Mouse (Mus musculus): ENCODE results near the gene Pilra.

The Pilra gene

GRCm38 (mm10) chr5:137823455-137824045 lies 12.5 kb downstream of the Pilra start:
- DNase-seq, result no peak

- DNase-seq, result no peak
Observed at GRCm38 (mm10) chr5:137822602-137823001, 13.5 kb downstream of the Pilra start.

GRCm38 (mm10) chr5:137822126-137822525 lies 14.0 kb downstream of the Pilra start:
- no peak for DNase-seq

DNA sequence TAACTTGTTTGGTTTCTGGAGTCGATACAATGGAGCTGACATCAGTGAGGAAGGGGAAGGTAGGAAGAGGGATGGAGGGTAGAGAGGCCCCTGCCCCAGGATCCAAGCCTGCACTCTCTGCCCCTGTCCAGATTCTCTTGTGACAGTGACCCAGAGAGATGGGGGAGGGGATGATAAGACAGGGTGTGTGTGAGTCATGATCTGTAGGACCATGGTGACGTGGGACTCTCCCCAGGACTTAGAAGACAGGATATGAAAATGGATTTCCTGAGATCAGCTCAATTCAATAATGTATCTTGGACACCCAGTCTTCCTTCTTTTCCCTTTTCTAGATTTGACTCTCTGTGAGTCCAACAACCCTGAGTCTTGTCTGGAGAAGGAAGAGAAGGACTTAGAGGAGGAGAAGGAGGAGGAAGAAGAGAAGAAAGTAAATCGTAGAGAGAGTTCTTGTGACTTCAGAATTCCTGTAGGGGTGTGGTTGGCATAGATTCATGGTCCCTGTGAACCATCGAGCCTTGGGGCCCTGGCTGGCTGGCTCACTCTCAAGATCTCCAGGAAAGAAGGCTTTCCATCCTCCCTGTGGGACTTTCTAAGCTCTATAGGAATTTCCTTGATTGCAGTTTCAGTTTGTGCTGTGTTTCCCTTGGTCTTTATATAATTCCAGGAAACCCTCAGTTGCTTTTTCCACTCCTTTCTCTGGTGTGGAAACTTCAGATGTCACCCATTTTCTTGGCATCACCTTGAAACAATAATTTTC lies 18.4 kb downstream of the Pilra start:
- no peak for DNase-seq

DNA sequence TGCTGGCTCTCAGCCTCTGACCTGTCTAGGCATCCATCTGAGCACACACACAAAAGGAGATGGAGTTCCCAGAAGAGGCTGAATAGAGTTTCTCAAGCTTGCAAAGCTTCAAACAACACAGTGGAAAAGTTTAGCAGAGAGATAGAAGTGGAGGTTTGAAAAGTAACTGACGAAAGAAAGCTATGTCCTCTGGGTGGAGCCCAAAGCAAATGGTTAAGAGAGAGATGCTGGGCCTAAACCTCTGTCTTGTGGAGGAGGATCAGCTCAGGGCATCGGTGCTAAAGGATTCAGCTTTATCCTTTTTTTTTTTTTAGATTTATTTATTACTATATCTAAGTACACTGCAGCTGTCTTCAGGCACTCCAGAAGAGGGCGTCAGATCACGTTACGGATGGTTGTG lies 27.8 kb downstream of the Pilra start:
- no peak for DNase-seq

DNA sequence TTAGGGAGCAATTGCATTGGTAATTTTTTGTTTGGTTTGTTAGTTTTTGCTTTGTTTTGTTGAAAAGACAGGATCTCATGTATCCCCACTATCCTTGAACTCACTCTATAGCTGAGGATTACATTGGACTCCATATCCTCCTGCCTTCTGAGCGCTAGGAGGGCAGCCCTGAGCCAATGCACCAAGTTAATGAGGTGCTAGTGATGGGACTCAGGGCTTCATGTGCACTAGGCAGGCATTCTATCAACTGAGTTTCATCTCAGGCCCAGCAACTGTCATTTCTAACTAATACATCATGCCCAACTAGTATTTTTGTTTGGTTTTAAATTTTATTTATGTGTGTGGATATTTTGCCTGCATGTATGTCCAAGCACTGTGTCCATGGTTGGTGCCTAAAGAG lies 29.9 kb downstream of the Pilra start:
- no peak for DNase-seq

DNA sequence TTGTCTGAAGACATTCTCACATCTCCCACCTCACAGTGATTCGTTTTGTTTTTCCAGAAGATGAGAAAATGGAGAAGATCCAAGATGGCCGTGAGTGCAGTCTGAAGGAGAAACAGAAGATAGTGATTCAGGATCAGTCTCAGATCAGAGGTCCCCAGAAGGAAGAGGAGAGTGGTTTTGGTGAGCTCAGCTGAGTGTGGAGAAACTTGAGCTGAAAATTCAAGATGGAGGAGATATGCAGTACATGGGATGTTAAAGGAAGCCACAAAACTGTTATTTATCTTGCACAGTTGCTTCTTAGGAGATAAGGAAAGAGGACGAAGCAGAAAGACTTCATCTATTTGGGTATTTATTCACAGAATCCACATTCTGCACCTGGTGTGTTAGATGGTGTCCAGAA lies 35.2 kb downstream of the Pilra start:
- DNase-seq, result no peak

DNA sequence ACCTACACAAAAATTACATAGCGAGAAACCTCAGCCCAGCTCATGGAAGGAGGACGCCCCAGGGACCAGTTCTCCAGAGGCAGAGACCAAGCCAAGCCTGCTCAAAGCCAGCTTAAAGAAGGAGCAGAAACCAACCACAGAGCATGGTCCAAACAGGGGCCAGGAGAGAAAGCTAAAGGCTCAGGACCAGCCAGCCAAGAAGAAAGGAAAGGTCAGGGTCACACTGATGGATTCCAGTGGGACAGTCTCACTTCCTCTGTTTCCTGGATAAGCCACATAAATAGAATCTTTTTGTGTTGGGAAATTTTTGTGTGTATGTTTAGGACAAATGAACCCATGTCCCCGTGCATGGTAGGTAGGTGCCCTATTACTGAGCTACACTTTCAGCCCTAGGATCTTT lies 39.5 kb downstream of the Pilra start:
- DNase-seq, result no peak

DNA sequence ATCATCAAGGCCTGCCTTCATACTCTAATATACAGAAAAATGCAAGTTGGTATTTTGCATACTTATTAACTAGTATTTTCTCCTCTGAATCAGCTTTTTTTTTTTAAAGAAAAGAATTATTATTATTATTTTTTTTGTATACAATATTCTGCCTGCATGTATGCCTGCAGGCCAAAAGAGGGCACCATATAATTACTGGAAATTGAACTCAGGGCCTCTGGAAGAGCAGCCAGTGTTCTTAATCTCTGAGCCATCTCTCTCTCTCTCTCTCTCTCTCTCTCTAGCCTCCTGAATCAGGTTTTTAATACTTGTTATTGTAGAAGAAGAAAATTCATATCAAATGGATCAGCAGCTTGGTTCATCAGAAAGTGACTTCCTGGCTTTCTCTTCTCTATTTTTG lies 44.5 kb downstream of the Pilra start:
- no peak for DNase-seq

GRCm38 (mm10) chr5:137788946-137789531 lies 47.0 kb downstream of the Pilra start:
- no peak for DNase-seq

- DNase-seq, result peak; percentile 29 to 36
Observed at GRCm38 (mm10) chr5:137788171-137788570, 47.9 kb downstream of the Pilra start.

DNA sequence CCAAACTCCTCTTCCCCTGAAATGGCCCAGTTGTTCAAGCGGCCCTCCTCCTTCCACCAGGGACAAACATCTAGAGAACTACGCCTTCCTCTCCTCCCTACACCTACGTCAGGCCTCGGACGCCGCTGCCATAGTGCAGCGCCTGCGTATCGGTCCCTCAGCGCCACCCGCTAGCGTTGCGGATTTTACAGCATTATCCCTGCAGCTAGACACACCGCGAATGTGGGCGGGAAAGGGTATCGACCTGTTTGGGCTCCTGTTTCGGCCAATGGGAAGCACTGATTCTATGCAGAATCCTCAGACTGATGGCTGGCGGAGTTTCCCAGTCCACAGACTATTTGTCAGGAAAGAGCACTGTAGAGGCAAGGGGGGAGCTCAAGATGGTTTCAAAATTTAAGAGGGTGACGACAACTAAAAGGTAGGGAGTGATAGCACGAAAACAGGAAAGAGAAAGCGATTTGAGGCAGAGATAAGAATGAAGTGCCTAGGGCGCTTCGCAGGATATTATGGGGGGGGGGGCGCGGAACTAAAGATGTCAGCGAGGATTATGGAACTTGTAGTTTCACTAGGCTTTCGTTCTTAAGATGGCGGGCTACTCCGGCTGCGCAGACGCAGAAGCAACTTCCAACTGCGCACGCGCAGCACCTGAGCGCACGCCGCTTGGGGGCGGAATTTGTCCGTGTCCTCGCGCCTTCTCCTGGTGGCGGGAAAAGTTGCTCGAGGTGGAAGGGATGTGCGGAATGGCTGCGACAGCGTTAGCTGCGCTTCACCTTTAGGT lies 48.7 kb downstream of the Pilra start, which contains the start of the genes Mepce and Zcwpw1:
TSS of gene Mepce (minus strand) at position 505 of the 778 bp plus-strand sequence.
TSS of gene Zcwpw1 (plus strand) at position 648 of the 778 bp plus-strand sequence.
- peak; percentile 91 to 96 for DNase-seq

- DNase-seq, result peak; percentile 98
Observed at GRCm38 (mm10) chr5:137786109-137786942, 49.8 kb downstream of the Pilra start.

- peak in 1 of 2 experiments; percentile 64 for DNase-seq
Observed at GRCm38 (mm10) chr5:137785164-137786031, 50.7 kb downstream of the Pilra start.

- DNase-seq, result peak in 1 of 2 experiments; percentile 12
Observed at GRCm38 (mm10) chr5:137784546-137784945, 51.5 kb downstream of the Pilra start.

- DNase-seq, result no peak
Observed at GRCm38 (mm10) chr5:137783901-137784540, 52.1 kb downstream of the Pilra start.

DNA sequence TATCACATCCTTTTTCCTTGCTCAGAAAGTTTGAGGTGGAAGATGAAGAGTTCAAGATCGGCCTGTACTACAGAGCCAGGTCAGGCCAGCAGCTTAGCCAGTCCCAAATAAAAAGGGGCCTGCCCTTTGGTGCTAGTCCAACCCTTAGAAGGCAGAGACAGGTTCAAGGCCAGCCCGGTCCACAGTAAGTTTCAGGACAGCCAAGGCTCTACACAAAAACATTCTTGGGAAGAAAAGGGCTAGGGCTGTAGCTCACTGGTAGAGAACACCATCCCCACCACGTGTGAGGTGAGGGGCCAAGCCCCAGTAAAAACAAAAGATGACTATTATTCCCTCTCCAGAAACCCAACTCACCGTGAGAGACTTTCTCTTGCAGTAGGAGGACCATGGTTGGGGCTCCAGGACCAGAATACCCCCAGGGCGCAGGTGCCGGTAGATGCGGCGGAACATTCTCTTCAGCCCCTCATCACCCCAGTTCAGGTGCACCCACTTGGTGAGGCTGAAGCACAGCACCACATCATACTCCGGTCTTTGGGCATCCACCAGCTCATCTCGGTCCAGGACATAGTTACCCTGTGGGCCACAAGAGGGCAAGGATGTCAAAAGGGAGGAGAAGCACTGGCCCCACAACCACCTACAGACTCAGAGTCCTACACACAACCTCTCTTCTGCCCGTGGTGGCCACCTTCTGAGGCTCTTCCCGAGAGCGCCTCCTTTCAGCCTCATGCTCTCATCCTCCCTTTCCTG lies 53.1 kb downstream of the Pilra start:
- DNase-seq, result no peak

- DNase-seq, result no peak
Observed at GRCm38 (mm10) chr5:137781661-137782060, 54.4 kb downstream of the Pilra start.

- peak in 1 of 2 experiments; percentile 35 for DNase-seq
Observed at GRCm38 (mm10) chr5:137779053-137779933, 56.8 kb downstream of the Pilra start.
